Mouse (Mus musculus): ENCODE measurements around the gene Gnat3.

The Gnat3 gene

DNA sequence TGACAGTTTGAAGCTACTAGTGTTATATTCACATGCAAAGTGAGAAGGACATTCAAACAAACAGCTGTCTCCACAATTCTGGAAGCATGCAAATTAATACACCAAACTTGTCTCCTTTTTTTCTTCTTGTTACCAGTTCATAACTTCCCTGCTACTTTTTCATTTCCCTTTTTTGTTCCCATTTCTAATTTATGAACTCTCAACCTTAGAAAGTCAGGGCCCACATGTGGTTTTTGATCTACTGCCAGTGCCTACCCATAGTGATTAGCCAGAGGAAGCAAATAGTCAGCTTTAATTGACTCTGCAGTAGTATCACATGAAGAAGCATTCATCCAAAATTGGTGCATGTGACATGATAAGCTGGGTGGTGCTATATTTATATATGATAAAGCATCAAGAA lies 44.7 kb downstream of the Gnat3 start:
- DNase-seq, result no peak

GRCm38 (mm10) chr5:18010301-18010700 lies 48.0 kb downstream of the Gnat3 start:
- no peak for DNase-seq

- no peak for DNase-seq
Observed at GRCm38 (mm10) chr5:18013196-18013595, 50.8 kb downstream of the Gnat3 start.

- DNase-seq, result no peak
Observed at GRCm38 (mm10) chr5:18014209-18014829, 52.0 kb downstream of the Gnat3 start.

DNA sequence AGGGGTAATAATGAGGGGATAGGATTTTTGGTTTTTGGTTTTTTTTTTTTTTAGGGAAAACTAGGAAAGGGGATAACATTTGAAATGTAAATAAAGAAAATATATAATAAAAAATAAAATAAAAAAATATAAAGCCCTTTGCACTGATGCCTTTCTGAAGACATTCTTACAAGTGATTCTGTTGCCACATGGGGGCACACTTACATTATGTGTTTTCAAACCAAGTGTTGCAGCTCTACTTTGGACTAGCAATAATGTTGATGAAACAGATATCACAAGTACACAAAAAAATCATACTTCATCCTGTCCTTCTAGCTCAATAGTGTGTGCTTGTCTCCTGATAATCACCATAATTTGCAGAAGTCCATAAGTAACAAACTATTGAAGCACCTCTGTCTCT lies 61.0 kb downstream of the Gnat3 start:
- DNase-seq, result no peak

DNA sequence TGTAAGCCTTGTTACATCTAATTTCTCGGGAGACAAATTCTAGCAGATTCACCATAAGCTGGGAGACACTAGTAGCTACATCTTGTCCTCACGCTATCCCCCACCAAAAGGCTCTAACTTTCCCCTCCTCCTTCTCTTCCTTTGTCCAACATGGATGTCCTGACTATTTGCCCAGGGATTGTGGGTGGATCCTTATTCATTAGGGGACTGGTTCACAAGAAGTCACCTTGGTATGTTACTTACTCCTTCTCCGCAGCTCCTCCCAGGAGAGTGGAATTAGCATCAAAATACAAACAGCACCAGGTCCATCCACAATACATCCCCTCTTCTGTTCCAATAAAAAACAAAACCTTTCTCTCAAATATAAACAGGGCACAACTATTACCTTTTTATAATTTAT lies 65.2 kb downstream of the Gnat3 start:
- no peak for DNase-seq

DNA sequence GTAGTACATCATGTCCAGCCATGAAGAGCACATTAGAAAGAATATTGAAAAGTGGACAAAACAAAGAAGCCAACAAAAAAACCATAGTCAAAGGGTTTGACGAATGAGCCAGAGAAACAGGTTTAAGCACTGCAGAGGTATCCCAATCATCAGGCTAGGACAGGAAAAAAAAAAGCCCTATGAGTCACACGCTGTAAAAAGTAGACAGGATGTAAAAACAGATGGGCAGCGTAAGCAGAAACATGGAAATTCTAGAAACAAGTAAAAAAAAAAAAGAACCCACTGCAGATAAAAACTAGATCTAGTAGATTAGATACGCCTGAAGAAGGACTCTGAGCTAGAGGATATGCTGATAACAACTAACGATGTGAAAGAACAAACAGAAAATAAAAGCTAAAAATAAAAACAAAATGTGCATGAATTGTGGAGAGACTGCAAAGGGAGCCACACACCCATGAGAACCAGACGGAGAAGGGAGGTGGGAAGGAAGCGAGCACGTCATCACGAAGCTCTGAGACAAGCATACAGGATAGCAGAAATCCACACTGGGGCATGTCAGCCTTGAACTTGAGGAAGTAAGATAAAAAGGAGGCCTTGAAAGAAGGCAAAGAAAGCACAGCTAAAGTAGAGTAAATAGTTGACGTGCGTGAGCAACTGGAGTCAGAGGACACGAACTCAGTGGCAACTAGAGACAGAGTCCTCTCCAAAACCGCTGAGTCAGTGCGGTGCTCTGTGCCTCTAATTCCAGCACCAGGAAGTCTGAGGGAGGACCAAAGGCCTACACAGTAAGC lies 73.7 kb downstream of the Gnat3 start:
- DNase-seq, result no peak

GRCm38 (mm10) chr5:18043022-18043421 lies 80.7 kb downstream of the Gnat3 start:
- DNase-seq, result peak; percentile 1

GRCm38 (mm10) chr5:18048841-18049240 lies 86.5 kb downstream of the Gnat3 start:
- no peak for DNase-seq

DNA sequence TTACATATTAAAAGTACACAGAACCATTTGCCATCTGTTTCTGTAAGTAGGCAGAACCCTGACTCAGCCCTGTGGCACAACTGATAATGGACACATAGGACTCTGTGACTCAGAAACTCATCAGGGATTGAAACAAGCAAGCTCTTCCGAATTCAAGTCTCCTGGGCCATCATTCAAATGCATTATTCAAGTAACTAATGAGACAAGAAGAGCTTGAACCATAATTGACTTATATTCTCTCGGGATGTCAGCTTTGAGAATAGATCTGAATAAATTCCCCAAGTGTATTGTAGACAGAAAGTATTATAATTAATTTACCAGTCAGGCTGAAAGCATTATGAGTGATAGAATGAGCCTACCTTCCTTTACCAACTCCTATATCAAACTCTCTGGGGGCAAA lies 93.0 kb downstream of the Gnat3 start:
- DNase-seq, result no peak
